Comparison of ENCODE assay signal across 9 mouse cellular contexts in genomic region chr17:35359470-35359862, GRCm38 (mm10). TPM values are rescaled to one million over a fixed set of nuclear protein-coding genes. Genes with fewer than 3 reads are reported as not detected.
DNase-seq lines count a peak whose midpoint lies in the region; ATAC-seq and TF ChIP-seq lines count a peak whose summit lies in the region.
"Had no signal": no experiment of that assay in that cellular context is flagged by ENCODE, and none has a peak within 500 bp of the region (broad histone marks: within the 10 kb centered on the region; RNA-seq: fewer than 3 reads in every experiment).

No protein-coding gene starts in this region.

- no peaks in the 10 kb centered on the region for H3K4me1 ChIP-seq in lung, embryonic 14.5 days (ENCODE audit: insufficient read depth)
- peaks cover 6% of the 10 kb centered on the region; the same call in 1 of the 2 replicates for H3K4me1 ChIP-seq in forebrain, embryonic 11.5 days (replicated peaks; ENCODE audit: control insufficient read depth, insufficient read depth, low read length)
- H3K4me1 ChIP-seq in limb, embryonic 11.5 days (ENCODE audit: control insufficient read depth, insufficient read depth, low read length): no peaks in the 10 kb centered on the region
- H3K4me1 ChIP-seq in neural tube, embryonic 15.5 days: peaks cover 9% of the 10 kb centered on the region

- peak overlapping the region; percentile 36 for H3K9ac ChIP-seq in lung, embryonic 14.5 days
- peak overlapping the region; percentile 43 for H3K9ac ChIP-seq in forebrain, embryonic 11.5 days (ENCODE audit: low read length)
- H3K9ac ChIP-seq in limb, embryonic 11.5 days (ENCODE audit: low read length): 0 out of 2 replicates have a peak overlapping the region, but pooled peaks have one; percentile 22
- H3K9ac ChIP-seq in neural tube, embryonic 15.5 days (replicated peaks): peak overlapping the region; percentile 37

- H3K9me3 ChIP-seq in lung, embryonic 14.5 days (ENCODE audit: low read depth, low read length): no peaks in the 10 kb centered on the region
- H3K9me3 ChIP-seq in forebrain, embryonic 11.5 days (ENCODE audit: control insufficient read depth, low read length): no peaks in the 10 kb centered on the region
- no peaks in the 10 kb centered on the region for H3K9me3 ChIP-seq in limb, embryonic 11.5 days (ENCODE audit: control insufficient read depth, low read length)
- H3K9me3 ChIP-seq in neural tube, embryonic 15.5 days (replicated peaks): no peaks in the 10 kb centered on the region

- peak; percentile 2 for DNase-seq in lung, embryonic 14.5 days
- no peak for DNase-seq in lung, postnatal 14 days
- no peak for DNase-seq in forebrain, embryonic 11.5 days (ENCODE audit: low spot score)
- no peak for DNase-seq in limb, embryonic 11.5 days (ENCODE audit: low spot score)
- DNase-seq in adrenal gland, postnatal 36 days: no peak
- DNase-seq in kidney, adult 18-20 months: no peak
- no peak for DNase-seq in left cerebral cortex, adult 9 months (ENCODE audit: low spot score in 2 of 2)
- DNase-seq: adrenal gland, postnatal 10 days had no signal

- H3K27me3 ChIP-seq in lung, embryonic 14.5 days (ENCODE audit: insufficient read depth, low read length): peaks cover 9% of the 10 kb centered on the region; the same call in 1 of the 2 replicates
- peaks cover 9% of the 10 kb centered on the region; the same call in 1 of the 2 replicates for H3K27me3 ChIP-seq in forebrain, embryonic 11.5 days (ENCODE audit: control insufficient read depth, insufficient read depth, low read length)
- peaks cover 12% of the 10 kb centered on the region for H3K27me3 ChIP-seq in limb, embryonic 11.5 days (ENCODE audit: control insufficient read depth, insufficient read depth, low read length)
- peaks cover 15% of the 10 kb centered on the region for H3K27me3 ChIP-seq in neural tube, embryonic 15.5 days (replicated peaks)

- no peak for ATAC-seq in lung, embryonic 14.5 days (ENCODE audit: insufficient read depth)
- ATAC-seq in forebrain, embryonic 11.5 days (replicated peaks; ENCODE audit: low FRiP score): no peak
- no peak for ATAC-seq in limb, embryonic 11.5 days (ENCODE audit: insufficient number of reproducible peaks, low FRiP score, low TSS enrichment, low read depth)
- no peak for ATAC-seq in neural tube, embryonic 15.5 days (ENCODE audit: low FRiP score)

- no peaks in the 10 kb centered on the region for H3K36me3 ChIP-seq in lung, embryonic 14.5 days (ENCODE audit: insufficient read depth)
- H3K36me3 ChIP-seq in forebrain, embryonic 11.5 days (ENCODE audit: control insufficient read depth, insufficient read depth, low read length): no peaks in the 10 kb centered on the region
- no peaks in the 10 kb centered on the region for H3K36me3 ChIP-seq in limb, embryonic 11.5 days (ENCODE audit: control insufficient read depth, insufficient read depth, low read length)
- no peaks in the 10 kb centered on the region for H3K36me3 ChIP-seq in neural tube, embryonic 15.5 days

- 23% methylated on average over 21 of the region's 21 CpGs for WGBS in lung, embryonic 14.5 days
- 20% methylated on average over 21 of the region's 21 CpGs for WGBS in forebrain, embryonic 11.5 days
- 15% methylated on average over 21 of the region's 21 CpGs for WGBS in limb, embryonic 11.5 days
- WGBS in neural tube, embryonic 15.5 days: 19% methylated on average over 21 of the region's 21 CpGs

- H3K27ac ChIP-seq in lung, embryonic 14.5 days (ENCODE audit: low read depth): no peak overlapping the region
- H3K27ac ChIP-seq in forebrain, embryonic 11.5 days (ENCODE audit: low read depth, low read length): no peak overlapping the region
- H3K27ac ChIP-seq in limb, embryonic 11.5 days (replicated peaks; ENCODE audit: low read depth, low read length): no peak overlapping the region
- H3K27ac ChIP-seq in neural tube, embryonic 15.5 days (replicated peaks): no peak overlapping the region

- H3K4me2 ChIP-seq in lung, embryonic 14.5 days: peak overlapping the region; percentile 68
- H3K4me2 ChIP-seq in forebrain, embryonic 11.5 days (ENCODE audit: low read depth, low read length, severe bottlenecking): peak overlapping the region; percentile 57
- H3K4me2 ChIP-seq in limb, embryonic 11.5 days (ENCODE audit: low read depth, severe bottlenecking): peak overlapping the region; percentile 74
- peak overlapping the region; percentile 79 for H3K4me2 ChIP-seq in neural tube, embryonic 15.5 days

- TF ChIP-seq CTCF in lung, embryonic 14.5 days (IDR thresholded peaks at IDR 0.05; ENCODE audit: low read depth): no peak

- peak overlapping the region; percentile 36 for H3K4me3 ChIP-seq in lung, embryonic 14.5 days (ENCODE audit: low read depth, low read length)
- peak overlapping the region; percentile 27 for H3K4me3 ChIP-seq in forebrain, embryonic 11.5 days (ENCODE audit: low read depth, low read length)
- H3K4me3 ChIP-seq in limb, embryonic 11.5 days (ENCODE audit: low read depth, low read length): peak overlapping the region; percentile 31
- peak overlapping the region; percentile 39 for H3K4me3 ChIP-seq in neural tube, embryonic 15.5 days (replicated peaks)

RNA-seq across cellular contexts. Expression of gene H2-Q2, which starts 17.4 kb away (rescaled TPM):
- 9.5 and 10.8 TPM in 2 replicates for polyA plus RNA-seq in lung, embryonic 14.5 days (2014; fragmentation: Nextera tagmentation; extraction: Ambion mirVana)
- 0.31 and 0.53 TPM in 2 replicates for polyA plus RNA-seq in forebrain, embryonic 11.5 days (2014; fragmentation: Nextera tagmentation; extraction: Ambion mirVana)
- 0.16 and 0.31 TPM in 2 replicates for polyA plus RNA-seq in limb, embryonic 11.5 days (2014; fragmentation: Nextera tagmentation; extraction: Ambion mirVana)
- 3.1 and 3.9 TPM in 2 replicates for polyA plus RNA-seq in neural tube, embryonic 15.5 days (2015; fragmentation: Nextera tagmentation; extraction: Ambion mirVana)
- total RNA-seq in adrenal gland, postnatal 36 days (2021): 1 to 10 TPM; 1.4 to 1.9 TPM

RNA-seq across cellular contexts. Expression of gene H2-Q4, which starts 20.0 kb away (rescaled TPM):
- polyA plus RNA-seq in lung, embryonic 14.5 days (2014; fragmentation: Nextera tagmentation; extraction: Ambion mirVana): 5.0 and 6.0 TPM in 2 replicates
- 1.7 and 2.1 TPM in 2 replicates for polyA plus RNA-seq in forebrain, embryonic 11.5 days (2014; fragmentation: Nextera tagmentation; extraction: Ambion mirVana)
- 3.6 and 4.0 TPM in 2 replicates for polyA plus RNA-seq in limb, embryonic 11.5 days (2014; fragmentation: Nextera tagmentation; extraction: Ambion mirVana)
- 1.7 and 3.7 TPM in 2 replicates for polyA plus RNA-seq in neural tube, embryonic 15.5 days (2015; fragmentation: Nextera tagmentation; extraction: Ambion mirVana)
- 10 to 100 TPM; 24.9 to 29.1 TPM for total RNA-seq in adrenal gland, postnatal 36 days (2021)

RNA-seq across cellular contexts. Expression of gene H2-Q1, which starts 39.3 kb away (rescaled TPM):
- polyA plus RNA-seq in lung, embryonic 14.5 days (2014; fragmentation: Nextera tagmentation; extraction: Ambion mirVana): 1.0 and 1.1 TPM in 2 replicates
- not detected in 2 replicates for polyA plus RNA-seq in forebrain, embryonic 11.5 days (2014; fragmentation: Nextera tagmentation; extraction: Ambion mirVana)
- not detected in 2 replicates for polyA plus RNA-seq in limb, embryonic 11.5 days (2014; fragmentation: Nextera tagmentation; extraction: Ambion mirVana)
- 0.09 and 0.14 TPM in 2 replicates for polyA plus RNA-seq in neural tube, embryonic 15.5 days (2015; fragmentation: Nextera tagmentation; extraction: Ambion mirVana)
- total RNA-seq in adrenal gland, postnatal 36 days (2021): 1 to 10 TPM; 3.3 to 4.5 TPM
